Mouse (Mus musculus) liver, postnatal 0 days (tissue): ENCODE results near the gene 4931428L18Rik.

Experiments used
- CTCF ChIP-seq: sonication (generic); IDR thresholded peaks from 2 replicates; pipeline ENCODE4 v1.5.1; 2016; ENCODE audit warnings: antibody characterized with exemption, low read depth
- EP300 ChIP-seq: IDR thresholded peaks from 2 replicates; pipeline ENCODE4 v1.6.1; 2016; ENCODE audit warnings: antibody characterized with exemption, low read depth, mild to moderate bottlenecking

DNA sequence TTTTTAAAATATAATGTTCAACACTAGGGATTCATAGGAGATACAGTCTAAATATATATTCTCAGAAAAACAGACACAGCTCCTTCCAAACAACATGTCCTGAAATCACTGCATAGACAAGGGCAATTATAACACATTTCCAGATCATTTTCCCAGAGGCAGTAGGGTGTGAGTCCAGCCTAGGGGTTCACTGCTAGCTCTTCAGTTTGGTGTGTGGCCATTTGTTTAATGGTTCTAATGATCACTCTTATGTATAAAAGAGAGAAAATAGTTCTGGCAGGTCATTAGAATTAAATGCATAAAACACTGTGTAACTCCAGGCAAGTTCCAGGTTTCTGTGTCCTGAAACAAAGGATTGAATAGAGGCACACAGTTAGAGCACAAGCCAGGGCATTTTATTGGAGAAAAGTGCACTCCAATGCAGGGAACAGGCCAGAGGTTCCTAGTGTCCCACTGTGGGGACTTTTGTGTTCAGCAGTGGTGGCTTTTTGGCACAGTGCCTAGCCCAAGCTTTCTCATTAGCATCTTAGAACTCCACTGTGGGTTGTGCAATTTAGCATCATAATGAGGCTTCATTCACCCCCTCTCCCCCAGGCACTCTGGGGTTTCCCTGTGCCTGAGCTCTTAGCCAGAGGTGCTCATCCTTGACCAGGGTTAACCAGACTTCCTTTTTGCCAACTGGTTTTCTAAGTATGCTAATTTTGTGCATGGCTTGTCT lies 11.0 kb upstream of the 4931428L18Rik start:
- TF ChIP-seq CTCF (no peak), EP300 (no peak)
